Mouse (Mus musculus): ENCODE measurements at regions not wholly inside any gene's neighbourhood (a gene's known extent, or its start where the extent isn't known, plus 50 kb on each side); places are given as distances from the start of the nearest gene placed in this dataset.
"Not testable (repeated sequence)": the region's sequence is repeated elsewhere in the genome, so short reads cannot be mapped to it uniquely, and the experiment has no call there.

GRCm38 (mm10) chr1:157827966-157828365 lies 321.4 kb downstream of the Sec16b start:
- no peak for ATAC-seq (replicated peaks; ENCODE audit: insufficient number of reproducible peaks, low FRiP score, low TSS enrichment)
- WGBS (ENCODE audit: insufficient replicate concordance): 51% methylated on average over 2 of the region's 2 CpGs
- Histone ChIP-seq H3K4me1 (ENCODE audit: control insufficient read depth, insufficient read depth, low read length) (no peaks in the 10 kb centered on the region), H3K36me3 (ENCODE audit: control insufficient read depth, insufficient read depth, low read length) (no peaks in the 10 kb centered on the region), H3K4me2 (no peak overlapping the region), H3K9ac (ENCODE audit: low read depth, low read length) (no peak overlapping the region), H3K27ac (ENCODE audit: low read depth, low read length) (no peak overlapping the region), H3K9me3 (replicated peaks; ENCODE audit: control insufficient read depth, low read length) (no peaks in the 10 kb centered on the region), H3K27me3 (ENCODE audit: control insufficient read depth, insufficient read depth, low read length) (no peaks in the 10 kb centered on the region), H3K4me3 (ENCODE audit: low read depth, low read length) (no peak overlapping the region)

DNA sequence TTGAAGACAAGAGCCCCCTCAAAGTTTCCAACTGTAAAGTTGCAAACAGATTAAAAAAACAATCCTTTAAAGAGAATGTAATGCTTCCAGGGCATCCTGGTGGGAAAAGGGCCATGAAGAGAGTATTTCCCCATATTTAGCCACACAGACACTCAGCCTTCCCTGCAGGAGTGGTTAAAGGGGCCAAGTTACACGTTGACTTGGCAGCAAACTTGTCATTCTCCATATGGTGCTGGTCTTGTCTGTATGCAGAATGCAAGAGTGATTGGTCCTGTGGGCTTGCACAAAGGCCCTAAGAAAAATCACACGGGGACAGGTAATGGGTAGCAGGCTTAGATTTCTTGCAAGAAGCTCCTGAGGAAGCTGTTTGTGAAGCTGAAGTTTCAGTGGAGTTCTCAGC lies 325.0 kb downstream of the Sec16b start:
- Histone ChIP-seq H3K4me3 (ENCODE audit: low read depth, low read length) (no peak overlapping the region), H3K9me3 (replicated peaks; ENCODE audit: control insufficient read depth, low read length) (no peaks in the 10 kb centered on the region), H3K9ac (ENCODE audit: low read depth, low read length) (no peak overlapping the region), H3K4me1 (ENCODE audit: control insufficient read depth, insufficient read depth, low read length) (no peaks in the 10 kb centered on the region), H3K4me2 (no peak overlapping the region), H3K27me3 (ENCODE audit: control insufficient read depth, insufficient read depth, low read length) (no peaks in the 10 kb centered on the region), H3K36me3 (ENCODE audit: control insufficient read depth, insufficient read depth, low read length) (no peaks in the 10 kb centered on the region), H3K27ac (ENCODE audit: low read depth, low read length) (no peak overlapping the region)
- WGBS (ENCODE audit: insufficient replicate concordance): 42% methylated on average over 2 of the region's 2 CpGs
- ATAC-seq (replicated peaks; ENCODE audit: insufficient number of reproducible peaks, low FRiP score, low TSS enrichment): no peak

- Histone ChIP-seq H3K9me3 (replicated peaks; ENCODE audit: control insufficient read depth, low read length) (no peaks in the 10 kb centered on the region), H3K27me3 (ENCODE audit: control insufficient read depth, insufficient read depth, low read length) (no peaks in the 10 kb centered on the region), H3K4me2 (no peak overlapping the region), H3K4me3 (ENCODE audit: low read depth, low read length) (no peak overlapping the region), H3K36me3 (ENCODE audit: control insufficient read depth, insufficient read depth, low read length) (no peaks in the 10 kb centered on the region), H3K9ac (ENCODE audit: low read depth, low read length) (no peak overlapping the region), H3K27ac (ENCODE audit: low read depth, low read length) (no peak overlapping the region), H3K4me1 (ENCODE audit: control insufficient read depth, insufficient read depth, low read length) (no peaks in the 10 kb centered on the region)
- ATAC-seq (replicated peaks; ENCODE audit: insufficient number of reproducible peaks, low FRiP score, low TSS enrichment): no peak
- 75% methylated on average over 5 of the region's 5 CpGs for WGBS (ENCODE audit: insufficient replicate concordance)
Measured at GRCm38 (mm10) chr1:157872775-157873174, 366.2 kb downstream of the Sec16b start.

- H3K27ac ChIP-seq (ENCODE audit: low read depth, low read length): no peak overlapping the region
- H3K4me3 ChIP-seq (ENCODE audit: low read depth, low read length): no peak overlapping the region
- H3K4me2 ChIP-seq: no peak overlapping the region
- H3K36me3 ChIP-seq (ENCODE audit: control insufficient read depth, insufficient read depth, low read length): no peaks in the 10 kb centered on the region
- no peak overlapping the region for H3K9ac ChIP-seq (ENCODE audit: low read depth, low read length)
- H3K27me3 ChIP-seq (ENCODE audit: control insufficient read depth, insufficient read depth, low read length): no peaks in the 10 kb centered on the region
- ATAC-seq (replicated peaks; ENCODE audit: insufficient number of reproducible peaks, low FRiP score, low TSS enrichment): no peak
- WGBS (ENCODE audit: insufficient replicate concordance): 62% methylated on average over 2 of the region's 2 CpGs
- no peaks in the 10 kb centered on the region for H3K9me3 ChIP-seq (replicated peaks; ENCODE audit: control insufficient read depth, low read length)
- no peaks in the 10 kb centered on the region for H3K4me1 ChIP-seq (ENCODE audit: control insufficient read depth, insufficient read depth, low read length)
Measured at GRCm38 (mm10) chr1:157875006-157875405, 368.5 kb downstream of the Sec16b start.

DNA sequence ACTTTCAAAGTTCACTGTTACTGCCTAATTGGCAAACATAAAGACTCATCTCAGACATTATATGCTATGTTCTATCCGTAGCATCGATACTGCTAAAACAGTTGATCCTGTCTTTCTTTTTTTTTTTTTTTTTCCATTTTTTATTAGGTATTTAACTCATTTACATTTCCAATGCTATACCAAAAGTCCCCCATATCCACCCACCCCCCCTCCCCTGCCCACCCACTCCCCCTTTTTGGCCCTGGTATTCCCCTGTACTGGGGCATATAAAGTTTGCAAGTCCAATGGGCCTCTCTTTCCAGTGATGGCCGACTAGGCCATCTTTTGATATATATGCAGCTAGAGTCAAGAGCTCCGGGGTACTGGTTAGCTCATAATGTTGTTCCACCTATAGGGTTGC lies 370.6 kb downstream of the Sec16b start:
- 94% methylated on average over 2 of the region's 4 CpGs for WGBS (ENCODE audit: insufficient replicate concordance)
- H3K4me2 ChIP-seq; H3K9me3 ChIP-seq (replicated peaks; ENCODE audit: control insufficient read depth, low read length); H3K27me3 ChIP-seq (ENCODE audit: control insufficient read depth, insufficient read depth, low read length); ATAC-seq (replicated peaks; ENCODE audit: insufficient number of reproducible peaks, low FRiP score, low TSS enrichment); H3K4me1 ChIP-seq (ENCODE audit: control insufficient read depth, insufficient read depth, low read length); H3K4me3 ChIP-seq (ENCODE audit: low read depth, low read length); H3K36me3 ChIP-seq (ENCODE audit: control insufficient read depth, insufficient read depth, low read length); H3K27ac ChIP-seq (ENCODE audit: low read depth, low read length); H3K9ac ChIP-seq (ENCODE audit: low read depth, low read length): not testable (repeated sequence)

DNA sequence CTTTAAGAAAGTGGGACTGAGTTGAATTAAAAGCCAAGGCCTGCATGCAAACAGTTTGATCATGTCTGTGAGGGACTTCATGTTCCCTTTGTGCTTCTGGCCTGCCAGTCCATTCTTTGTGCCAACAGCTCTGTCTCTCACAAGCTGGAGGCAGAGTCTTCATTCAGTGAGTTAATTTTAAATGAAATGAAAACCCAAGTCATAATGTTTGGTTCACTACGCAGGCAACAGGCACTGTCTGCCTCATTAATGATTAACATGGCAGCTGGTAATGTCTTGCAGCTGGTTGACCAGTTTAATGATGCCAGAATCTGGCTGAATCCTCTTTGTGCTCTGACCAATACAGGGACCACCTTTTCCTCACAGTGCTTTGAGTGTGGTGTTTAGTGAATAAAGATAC lies 380.6 kb downstream of the Sec16b start:
- 52% methylated on average over 1 of the region's 1 CpGs for WGBS (ENCODE audit: insufficient replicate concordance)
- Histone ChIP-seq H3K4me3 (ENCODE audit: low read depth, low read length) (no peak overlapping the region), H3K27me3 (ENCODE audit: control insufficient read depth, insufficient read depth, low read length) (no peaks in the 10 kb centered on the region), H3K27ac (ENCODE audit: low read depth, low read length) (no peak overlapping the region), H3K4me1 (ENCODE audit: control insufficient read depth, insufficient read depth, low read length) (no peaks in the 10 kb centered on the region), H3K9me3 (replicated peaks; ENCODE audit: control insufficient read depth, low read length) (no peaks in the 10 kb centered on the region), H3K4me2 (no peak overlapping the region), H3K9ac (ENCODE audit: low read depth, low read length) (no peak overlapping the region), H3K36me3 (ENCODE audit: control insufficient read depth, insufficient read depth, low read length) (no peaks in the 10 kb centered on the region)
- no peak for ATAC-seq (replicated peaks; ENCODE audit: insufficient number of reproducible peaks, low FRiP score, low TSS enrichment)

DNA sequence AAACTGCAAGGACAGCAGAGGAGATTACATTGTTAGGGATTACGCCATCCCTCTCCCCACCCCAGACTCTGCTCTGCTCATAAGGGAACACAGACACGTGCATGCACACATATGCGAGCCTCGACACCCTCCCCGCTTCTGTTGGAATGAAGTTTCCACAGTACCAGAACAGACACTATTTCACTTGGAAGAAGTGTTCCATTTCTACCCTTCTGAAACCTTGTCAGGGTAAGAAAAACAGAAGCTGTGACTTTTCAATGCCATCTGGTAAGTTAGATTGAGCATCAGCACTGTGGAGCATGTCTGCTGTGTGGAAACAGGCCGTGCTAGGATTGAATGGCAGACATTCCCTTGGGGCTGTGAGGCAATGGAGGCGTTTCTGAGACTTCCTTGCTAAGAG lies 382.0 kb downstream of the Sec16b start:
- Histone ChIP-seq H3K36me3 (ENCODE audit: control insufficient read depth, insufficient read depth, low read length) (no peaks in the 10 kb centered on the region), H3K9ac (ENCODE audit: low read depth, low read length) (no peak overlapping the region), H3K4me3 (ENCODE audit: low read depth, low read length) (no peak overlapping the region), H3K9me3 (replicated peaks; ENCODE audit: control insufficient read depth, low read length) (no peaks in the 10 kb centered on the region), H3K27ac (ENCODE audit: low read depth, low read length) (no peak overlapping the region), H3K27me3 (ENCODE audit: control insufficient read depth, insufficient read depth, low read length) (no peaks in the 10 kb centered on the region), H3K4me1 (ENCODE audit: control insufficient read depth, insufficient read depth, low read length) (no peaks in the 10 kb centered on the region), H3K4me2 (no peak overlapping the region)
- ATAC-seq (replicated peaks; ENCODE audit: insufficient number of reproducible peaks, low FRiP score, low TSS enrichment): no peak
- WGBS (ENCODE audit: insufficient replicate concordance): 76% methylated on average over 7 of the region's 7 CpGs

- Histone ChIP-seq H3K27me3 (ENCODE audit: control insufficient read depth, insufficient read depth, low read length) (no peaks in the 10 kb centered on the region), H3K9ac (ENCODE audit: low read depth, low read length) (no peak overlapping the region), H3K4me3 (ENCODE audit: low read depth, low read length) (no peak overlapping the region), H3K36me3 (ENCODE audit: control insufficient read depth, insufficient read depth, low read length) (no peaks in the 10 kb centered on the region), H3K4me1 (ENCODE audit: control insufficient read depth, insufficient read depth, low read length) (no peaks in the 10 kb centered on the region), H3K27ac (ENCODE audit: low read depth, low read length) (no peak overlapping the region), H3K4me2 (no peak overlapping the region), H3K9me3 (replicated peaks; ENCODE audit: control insufficient read depth, low read length) (no peaks in the 10 kb centered on the region)
- WGBS (ENCODE audit: insufficient replicate concordance): 86% methylated on average over 2 of the region's 2 CpGs
- no peak for ATAC-seq (replicated peaks; ENCODE audit: insufficient number of reproducible peaks, low FRiP score, low TSS enrichment)
Measured at GRCm38 (mm10) chr1:157906168-157906567, 399.6 kb downstream of the Sec16b start.

DNA sequence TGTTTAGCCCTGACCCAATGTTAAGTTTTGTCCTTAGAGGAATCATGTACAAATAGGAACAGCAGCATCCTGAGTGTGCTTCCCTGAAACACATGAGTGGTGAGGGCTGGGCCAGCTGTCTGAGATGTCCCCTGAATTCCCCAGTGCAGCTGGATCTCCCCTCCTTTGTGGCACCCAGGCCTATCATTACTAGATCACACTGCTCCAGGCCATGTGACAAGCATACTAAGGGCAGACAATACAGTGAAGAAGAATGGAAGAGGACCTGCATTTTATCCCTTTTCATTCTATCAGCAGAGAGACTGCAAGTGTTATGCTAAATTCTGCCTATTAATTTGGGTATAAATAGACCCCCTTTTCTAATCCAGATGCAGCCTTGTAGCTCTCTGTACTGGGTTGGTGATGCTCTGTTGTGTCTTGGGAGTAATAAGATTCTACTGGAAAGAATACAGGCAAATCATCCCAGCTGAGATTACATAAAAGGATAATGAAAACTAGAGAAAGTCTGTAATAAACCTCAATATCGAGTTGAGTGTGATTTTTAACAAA lies 418.3 kb downstream of the Brinp2 start:
- Histone ChIP-seq H3K27me3 (ENCODE audit: control insufficient read depth, insufficient read depth, low read length) (no peaks in the 10 kb centered on the region), H3K27ac (ENCODE audit: low read depth, low read length) (no peak overlapping the region), H3K4me3 (ENCODE audit: low read depth, low read length) (no peak overlapping the region), H3K9me3 (replicated peaks; ENCODE audit: control insufficient read depth, low read length) (no peaks in the 10 kb centered on the region), H3K4me1 (ENCODE audit: control insufficient read depth, insufficient read depth, low read length) (no peaks in the 10 kb centered on the region), H3K9ac (ENCODE audit: low read depth, low read length) (no peak overlapping the region), H3K36me3 (ENCODE audit: control insufficient read depth, insufficient read depth, low read length) (no peaks in the 10 kb centered on the region), H3K4me2 (no peak overlapping the region)
- WGBS (ENCODE audit: insufficient replicate concordance): 41% methylated on average over 1 of the region's 1 CpGs
- no peak for ATAC-seq (replicated peaks; ENCODE audit: insufficient number of reproducible peaks, low FRiP score, low TSS enrichment)
